Mouse (Mus musculus): ENCODE measurements around the gene Mapt. TPM values are rescaled to one million over a fixed set of nuclear protein-coding genes. Genes with fewer than 3 reads are reported as not detected.

The Mapt gene
- 36.4 TPM for polyA plus RNA-seq (2014; fragmentation: Illumina TruSeq; extraction: RNeasy Lipid Tissue Mini Kit (QIAGEN cat#74804); ENCODE audit: insufficient read depth, low read depth, low replicate concordance)

DNA sequence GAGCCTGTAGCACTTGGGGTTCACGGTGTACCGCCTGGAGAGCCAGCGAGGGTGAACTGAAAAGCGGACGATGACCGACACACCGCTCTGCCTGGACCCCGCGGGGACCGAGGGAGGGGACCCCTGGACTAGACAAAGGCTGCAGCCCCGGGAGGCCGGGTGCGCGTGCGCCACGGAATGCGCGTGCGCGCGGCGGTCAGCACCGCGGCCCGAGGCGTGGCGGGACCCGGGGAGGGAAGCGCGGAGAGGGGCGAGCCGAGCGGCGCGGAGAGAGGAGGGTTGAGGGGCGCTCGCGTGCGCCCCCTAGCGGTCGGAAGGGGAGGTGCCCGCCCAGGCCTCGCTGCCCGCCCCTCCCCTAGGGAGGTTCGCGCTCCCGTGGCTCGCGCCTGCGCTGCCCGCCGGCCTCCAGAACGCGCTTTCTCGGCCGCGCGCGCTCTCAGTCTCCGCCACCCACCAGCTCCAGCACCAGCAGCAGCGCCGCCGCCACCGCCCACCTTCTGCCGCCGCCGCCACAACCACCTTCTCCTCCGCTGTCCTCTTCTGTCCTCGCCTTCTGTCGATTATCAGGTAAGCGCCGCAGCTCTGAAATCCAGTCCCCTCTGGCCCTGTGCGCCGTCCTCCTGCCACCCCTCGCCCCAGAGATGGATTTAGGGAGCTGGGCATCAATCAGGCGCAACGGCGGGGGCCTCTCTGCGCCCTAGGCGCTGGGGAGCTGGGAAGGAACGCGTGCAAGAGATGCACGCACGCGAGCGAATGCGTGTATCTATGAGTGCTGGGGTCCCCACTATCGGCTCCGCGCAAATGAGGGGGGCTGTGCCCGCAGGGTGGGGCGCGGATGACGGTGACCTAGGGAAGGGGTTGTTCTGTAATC lies at the start of gene Mapt:
Gene Mapt (plus strand): TSS at position 350 of the 871 bp plus-strand sequence.

DNA sequence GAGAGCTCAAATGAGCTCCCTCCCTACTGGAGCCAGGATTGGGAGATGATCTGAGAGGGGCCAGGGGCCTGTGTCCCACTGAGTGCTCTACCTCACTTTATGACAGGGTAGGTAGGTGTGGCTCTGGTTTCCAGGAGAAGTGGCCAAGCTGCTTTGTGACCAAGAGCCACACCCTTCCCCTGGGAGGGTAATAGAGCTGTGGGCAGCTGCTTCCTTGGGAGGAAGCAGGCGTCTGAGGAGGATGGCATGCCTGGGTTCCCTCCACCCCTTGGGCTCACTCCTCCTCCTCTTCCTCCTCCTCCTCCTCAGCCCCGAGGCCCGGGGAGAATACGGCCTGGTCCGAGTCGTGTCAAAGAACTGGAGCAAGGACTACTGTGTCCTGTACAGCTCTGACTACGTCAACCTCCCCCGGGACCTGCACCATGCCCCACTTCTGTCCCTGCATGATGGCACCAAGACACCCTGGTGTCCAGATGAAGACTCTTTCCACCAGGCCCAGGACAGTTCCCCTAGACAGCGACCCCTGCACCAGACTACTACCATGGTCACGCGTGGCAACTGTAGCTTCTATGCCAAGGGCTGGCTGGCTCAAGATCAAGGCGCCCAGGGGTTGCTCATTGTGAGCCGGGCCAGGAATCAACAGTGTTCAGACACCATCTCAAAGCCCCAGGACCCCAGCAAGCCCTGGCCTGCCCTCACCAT lies 44.9 kb upstream of the Mapt start, which contains the start of gene Sppl2c:
Gene Sppl2c (plus strand): TSS at position 193 of the 702 bp plus-strand sequence.

Other genes with a start within 250 kb of the Mapt start
- gene Crhr1, start 98.5 kb upstream of the Mapt start, polyA plus RNA-seq (2014; fragmentation: Illumina TruSeq; extraction: RNeasy Lipid Tissue Mini Kit (QIAGEN cat#74804); ENCODE audit: insufficient read depth, low read depth, low replicate concordance), result not detected
- not detected for gene Sppl2c, start 45.1 kb upstream of the Mapt start, polyA plus RNA-seq (2014; fragmentation: Illumina TruSeq; extraction: RNeasy Lipid Tissue Mini Kit (QIAGEN cat#74804); ENCODE audit: insufficient read depth, low read depth, low replicate concordance)
- gene Kansl1, start 237.5 kb downstream of the Mapt start, polyA plus RNA-seq (2014; fragmentation: Illumina TruSeq; extraction: RNeasy Lipid Tissue Mini Kit (QIAGEN cat#74804); ENCODE audit: insufficient read depth, low read depth, low replicate concordance), result 11.5 TPM

Data from lung, adult 10 weeks (tissue).